Mouse (Mus musculus) hindbrain, postnatal 0 days (tissue): ENCODE data around the gene Olfr466. TPM values are rescaled to one million over a fixed set of nuclear protein-coding genes. Genes with fewer than 3 reads are reported as not detected.

Source experiments
- ATAC-seq: fragments of 200-750 bp; cut with Nextera tagmentation; 2 replicates; pipeline ENCODE4 v1.8.0; 2017; ENCODE audit warnings: mild to moderate bottlenecking, moderate TSS enrichment, moderate library complexity
- DNase-seq: peaks from one replicate; pipeline ENCODE4 v3.0.0-alpha.2; 2015; ENCODE audit warnings: low spot score
- H3K27ac ChIP-seq: fragments of 300-500 bp; sonication (generic); 2 replicates; pipeline ENCODE4 v1.5.1; 2014; ENCODE audit warnings: mild to moderate bottlenecking
- H3K27me3 ChIP-seq: fragments of 300-500 bp; sonication (generic); 2 replicates; pipeline ENCODE4 v1.6.1; 2014; ENCODE audit warnings: low read length, mixed read lengths; ENCODE audit not compliant: insufficient read depth
- H3K36me3 ChIP-seq: fragments of 300-500 bp; sonication (generic); 2 replicates; pipeline ENCODE4 v1.6.1; 2014; ENCODE audit warnings: low read length, mixed read lengths; ENCODE audit not compliant: insufficient read depth
- H3K4me1 ChIP-seq: fragments of 300-500 bp; sonication (generic); 2 replicates; pipeline ENCODE4 v1.6.1; 2014; ENCODE audit warnings: antibody characterized with exemption, low read length, mixed read lengths; ENCODE audit not compliant: insufficient read depth
- H3K4me2 ChIP-seq: fragments of 300-500 bp; sonication (generic); 2 replicates; pipeline ENCODE4 v1.6.1; 2014; ENCODE audit warnings: low read depth, mild to moderate bottlenecking, low read length, moderate library complexity, mixed read lengths
- H3K4me3 ChIP-seq: fragments of 300-500 bp; sonication (generic); 2 replicates; pipeline ENCODE4 v1.5.1; 2014; ENCODE audit warnings: low read length
- H3K9ac ChIP-seq: fragments of 300-500 bp; sonication (generic); replicated peaks from 2 replicates; pipeline ENCODE4 v1.6.1; 2014; ENCODE audit warnings: mild to moderate bottlenecking, low read length, moderate library complexity, mixed read lengths
- H3K9me3 ChIP-seq: fragments of 300-500 bp; sonication (generic); 2 replicates; pipeline ENCODE4 v1.6.1; 2016; ENCODE audit warnings: low read length, mixed read lengths
- CTCF ChIP-seq: IDR thresholded peaks from 2 replicates; pipeline ENCODE4 v1.5.1; 2016; ENCODE audit warnings: antibody characterized with exemption, control low read depth, low read depth
- WGBS: fragments of 180-500 bp; shearing (Covaris S2); extraction: QIAGEN DNeasy Blood & Tissue Kit; methylation state at CpG from one replicate; pipeline ENCODE4 v1.1.7; 2014; 5-methylcytosine and 5-hydroxymethylcytosine counted together
- polyA plus RNA-seq: library from polyadenylated mRNA; unstranded; fragments of >200 nt; fragmentation: Nextera tagmentation; extraction: Ambion mirVana; gene quantifications from 2 replicates; pipeline ENCODE4 v1.2.1, GENCODE M21; 2015
- total RNA-seq: library from RNA; depleted of rRNA; stranded (reverse); fragments of >200 nt; gene quantifications from 2 replicates; pipeline ENCODE4 v1.2.3, GENCODE M21; 2014

Gene Olfr466
- total and polyA plus RNA-seq, 2 experiments from 2014 or later: not detected

GRCm38 (mm10) chr13:65122111-65122510 is 27.9 kb upstream of the Olfr466 start:
- H3K9ac ChIP-seq: no peak overlapping the region
- WGBS: 86% methylated on average over 1 of the region's 1 CpGs

DNA sequence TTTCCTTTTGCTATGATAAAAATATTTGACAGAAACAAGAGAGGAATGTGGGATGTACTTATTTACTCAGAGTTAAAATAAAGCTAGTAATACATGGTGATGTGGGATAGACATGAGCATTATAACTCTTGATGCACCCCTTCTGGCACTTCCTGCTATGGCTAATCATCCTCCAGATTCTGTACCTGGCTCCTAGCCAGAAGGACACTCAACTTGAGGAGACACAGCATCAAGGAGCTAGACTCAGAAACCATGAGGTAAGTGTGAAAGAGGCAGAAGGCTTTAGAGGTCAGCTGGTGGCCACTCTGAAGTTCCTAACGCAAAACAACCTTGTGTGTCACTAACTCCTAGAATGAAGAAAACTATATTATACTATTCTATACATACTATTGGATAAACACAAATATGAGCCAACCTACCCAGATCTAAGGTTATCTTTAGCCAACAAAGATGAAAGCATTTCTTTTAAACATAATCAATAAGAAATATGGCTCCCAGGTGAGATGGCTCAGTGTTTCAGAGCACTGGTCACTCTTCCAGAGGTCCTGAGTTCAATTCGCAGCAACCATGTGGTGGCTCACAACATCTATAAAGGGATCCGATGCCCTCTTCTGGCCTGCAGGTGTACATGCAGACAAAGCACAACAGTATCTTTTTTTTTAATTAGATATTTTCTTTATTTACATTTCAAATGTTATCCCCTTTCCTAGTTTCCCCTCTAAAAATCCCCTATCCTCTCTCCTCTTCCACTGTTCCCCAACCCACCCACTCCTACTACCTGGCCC is 22.8 kb upstream of the Olfr466 start:
- no peak overlapping the region for H3K4me3 ChIP-seq
- no peaks in the 10 kb centered on the region for H3K9me3 ChIP-seq
- H3K27me3 ChIP-seq: no peaks in the 10 kb centered on the region
- 0 out of 2 replicates have a peak, but pooled peaks have one; percentile 6 for TF ChIP-seq CTCF
- WGBS: 66% methylated on average over 3 of the region's 3 CpGs
- no peak overlapping the region for H3K27ac ChIP-seq
- no peak for DNase-seq
- H3K4me1 ChIP-seq: no peaks in the 10 kb centered on the region
- H3K4me2 ChIP-seq: no peak overlapping the region
- no peaks in the 10 kb centered on the region for H3K36me3 ChIP-seq
- no peak for ATAC-seq
- H3K9ac ChIP-seq: no peak overlapping the region

More at GRCm38 (mm10) chr13:65122111-65122510, 27.9 kb upstream of the Olfr466 start:
- Histone ChIP-seq H3K4me3 (no peak overlapping the region), H3K4me2 (no peak overlapping the region), H3K9me3 (no peaks in the 10 kb centered on the region), H3K36me3 (no peaks in the 10 kb centered on the region), H3K27me3 (no peaks in the 10 kb centered on the region), H3K27ac (no peak overlapping the region), H3K4me1 (no peaks in the 10 kb centered on the region)
- no peak for TF ChIP-seq CTCF
- ATAC-seq (no peak), DNase-seq (no peak)

GRCm38 (mm10) chr13:65137789-65138188 is 12.3 kb upstream of the Olfr466 start, which contains the start of gene Olfr465-ps1:
Olfr465-ps1 (plus strand) TSS chr13:65138089.
- Histone ChIP-seq H3K27ac (no peak within 1 kb of the TSS), H3K36me3 (no peaks in the 10 kb centered on the region), H3K4me1 (no peaks in the 10 kb centered on the region), H3K4me3 (no peak within 1 kb of the TSS), H3K9ac (no peak within 1 kb of the TSS), H3K27me3 (no peaks in the 10 kb centered on the region), H3K9me3 (no peaks in the 10 kb centered on the region), H3K4me2 (no peak within 1 kb of the TSS)
- no peak for TF ChIP-seq CTCF
- DNase-seq (no peak), ATAC-seq (no peak)
- WGBS: 88% methylated on average over 4 of the region's 4 CpGs

DNA sequence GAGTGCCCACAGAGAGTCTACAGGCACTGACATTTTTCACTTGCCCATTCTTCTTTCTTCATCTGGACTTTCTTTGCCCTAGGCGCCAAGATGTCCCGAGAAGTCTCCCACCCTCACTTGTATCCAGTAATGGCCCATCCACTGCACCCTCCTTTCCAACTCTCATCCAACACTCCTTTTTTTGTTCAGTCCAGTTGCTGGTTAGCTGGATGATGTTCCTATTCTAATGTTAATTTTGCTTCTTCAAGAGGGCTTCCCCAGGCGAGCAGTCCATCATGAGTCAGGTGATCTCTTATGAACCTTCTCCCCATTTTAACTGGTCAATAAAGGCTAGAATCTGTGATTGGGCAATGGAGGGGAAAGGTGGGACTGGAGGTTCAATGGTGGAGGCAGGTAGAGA is 24.1 kb downstream of the Olfr466 start:
- Histone ChIP-seq H3K27ac (no peak overlapping the region), H3K9ac (no peak overlapping the region), H3K4me3 (no peak overlapping the region), H3K9me3 (no peaks in the 10 kb centered on the region), H3K4me2 (no peak overlapping the region), H3K36me3 (no peaks in the 10 kb centered on the region), H3K27me3 (no peaks in the 10 kb centered on the region), H3K4me1 (no peaks in the 10 kb centered on the region)
- no peak for DNase-seq
- 82% methylated on average over 3 of the region's 3 CpGs for WGBS
- no peak for TF ChIP-seq CTCF
- ATAC-seq: no peak

DNA sequence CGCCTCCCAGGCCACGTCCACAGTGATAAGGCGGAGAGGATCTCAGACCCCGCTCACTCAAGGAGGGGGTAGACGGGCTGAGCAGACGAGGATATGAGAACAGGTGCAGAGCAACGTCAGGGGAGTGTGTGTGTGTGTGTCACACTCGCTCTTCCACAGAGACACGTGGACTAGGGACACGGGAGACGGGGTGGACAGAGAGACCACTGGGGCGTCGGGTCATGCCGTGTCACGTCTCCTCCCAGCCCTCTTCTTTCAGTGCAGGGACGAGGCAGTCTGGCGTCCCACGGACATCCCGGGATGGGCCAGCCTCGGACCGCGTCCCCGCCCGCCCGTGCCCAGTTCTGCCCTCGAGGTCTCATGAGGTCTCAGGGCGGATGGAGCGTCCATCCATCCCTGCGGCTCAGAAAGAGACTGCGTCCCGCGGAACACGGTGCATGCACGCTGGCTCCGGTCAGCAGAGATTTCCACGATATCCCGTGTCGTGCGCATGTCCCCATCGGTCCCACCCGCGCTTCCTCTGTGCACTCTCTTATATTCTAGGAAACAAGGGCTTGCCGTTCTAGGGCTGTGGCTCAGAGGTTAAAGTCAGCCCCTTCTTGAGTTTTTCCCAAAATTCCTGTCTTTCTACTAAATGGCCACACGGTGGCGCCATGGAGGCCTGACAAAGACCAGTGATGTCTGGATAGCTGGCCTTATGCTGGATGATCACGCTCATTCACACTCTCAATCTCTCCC is 25.9 kb downstream of the Olfr466 start:
- Histone ChIP-seq H3K9me3 (no peaks in the 10 kb centered on the region), H3K36me3 (no peaks in the 10 kb centered on the region), H3K4me3 (peak overlapping the region; percentile 38), H3K27me3 (no peaks in the 10 kb centered on the region), H3K9ac (peak overlapping the region; percentile 54), H3K27ac (no peak overlapping the region), H3K4me2 (peak overlapping the region; percentile 62), H3K4me1 (no peaks in the 10 kb centered on the region)
- ATAC-seq: peak; percentile 89
- peak; percentile 83 for TF ChIP-seq CTCF
- 26% methylated on average over 40 of the region's 46 CpGs for WGBS
- peak; percentile 77 for DNase-seq

- Histone ChIP-seq H3K27ac (no peak overlapping the region), H3K4me3 (no peak overlapping the region), H3K27me3 (no peaks in the 10 kb centered on the region), H3K36me3 (no peaks in the 10 kb centered on the region), H3K9me3 (no peaks in the 10 kb centered on the region), H3K4me2 (no peak overlapping the region), H3K4me1 (no peaks in the 10 kb centered on the region), H3K9ac (no peak overlapping the region)
- 56% methylated on average over 15 of the region's 15 CpGs for WGBS
- ATAC-seq (peak; percentile 53; the same call in 1 of the 2 replicates), DNase-seq (no peak)
- TF ChIP-seq CTCF: no peak
These were observed 26.5 kb downstream of the Olfr466 start for GRCm38 (mm10) chr13:65176472-65177091.
